Mouse (Mus musculus): ENCODE measurements around the gene Lrmda.

Lrmda gene

DNA sequence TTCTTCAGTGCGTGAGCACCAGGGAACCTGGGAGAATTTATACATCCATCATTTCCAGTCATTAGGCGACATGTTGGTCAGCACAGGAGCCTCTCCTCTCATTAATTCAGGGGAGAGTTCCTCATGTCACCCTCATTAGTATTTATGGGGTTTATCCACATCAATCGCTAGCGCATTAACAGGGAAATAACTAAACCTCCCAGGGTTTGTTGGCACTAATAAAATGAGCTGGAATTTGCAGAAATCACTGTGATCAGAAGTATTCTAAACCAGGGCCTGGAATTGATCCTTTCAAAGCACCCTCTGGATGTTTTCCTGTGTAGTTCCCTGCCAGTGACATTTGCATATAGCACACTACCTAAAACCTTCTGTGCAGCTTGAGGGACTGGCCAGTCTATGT lies 382.9 kb downstream of the Lrmda start:
- Histone ChIP-seq H3K27me3 (ENCODE audit: control insufficient read depth, insufficient read depth, low read length, poor library complexity, severe bottlenecking) (no peaks in the 10 kb centered on the region), H3K36me3 (ENCODE audit: control insufficient read depth, insufficient read depth, low read length, poor library complexity, severe bottlenecking) (no peaks in the 10 kb centered on the region)
- DNase-seq (ENCODE audit: low read depth, low spot score), result no peak

DNA sequence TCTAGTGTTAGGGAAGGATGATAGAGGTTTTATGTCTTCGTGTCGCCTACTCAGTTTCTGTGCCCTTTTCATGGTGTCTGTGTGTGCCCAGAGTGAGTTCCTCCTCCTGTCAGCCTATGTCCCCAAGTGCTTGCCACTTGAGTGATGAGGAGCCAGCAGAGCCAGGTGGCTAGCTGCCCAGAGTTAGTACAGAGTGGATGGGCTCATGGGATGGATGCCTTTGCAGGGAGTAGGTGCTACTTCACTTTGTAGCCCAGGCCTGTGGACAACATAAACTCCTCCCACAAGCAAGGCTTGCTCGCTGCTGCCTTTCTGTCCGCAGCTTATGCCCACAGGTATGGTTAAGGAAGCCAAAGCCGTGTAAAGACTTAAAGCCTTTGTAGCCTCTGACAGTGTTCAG lies 387.1 kb downstream of the Lrmda start:
- H3K27me3 ChIP-seq (ENCODE audit: control insufficient read depth, insufficient read depth, low read length, poor library complexity, severe bottlenecking), result no peaks in the 10 kb centered on the region
- no peak for DNase-seq (ENCODE audit: low read depth, low spot score)
- no peaks in the 10 kb centered on the region for H3K36me3 ChIP-seq (ENCODE audit: control insufficient read depth, insufficient read depth, low read length, poor library complexity, severe bottlenecking)

DNA sequence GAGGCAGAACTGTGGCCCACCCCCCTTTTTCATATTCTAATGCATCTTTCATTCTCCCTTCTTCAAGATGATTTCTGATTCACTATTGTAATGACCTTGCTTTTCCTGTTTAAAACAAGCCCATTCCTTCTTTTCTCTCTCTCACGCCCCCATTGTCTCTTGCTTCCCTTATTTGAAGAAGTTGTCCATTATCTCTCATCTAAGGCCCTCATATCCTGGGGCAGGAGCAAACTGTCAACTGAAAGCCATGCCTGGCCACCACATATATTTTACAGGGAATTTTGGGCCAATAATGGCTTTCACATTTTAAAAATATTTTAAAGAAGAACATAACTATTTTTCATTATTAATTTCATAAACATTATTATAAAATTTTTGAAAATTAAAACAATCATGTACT lies 391.3 kb downstream of the Lrmda start:
- Histone ChIP-seq H3K27me3 (ENCODE audit: control insufficient read depth, insufficient read depth, low read length, poor library complexity, severe bottlenecking) (no peaks in the 10 kb centered on the region), H3K36me3 (ENCODE audit: control insufficient read depth, insufficient read depth, low read length, poor library complexity, severe bottlenecking) (no peaks in the 10 kb centered on the region)
- DNase-seq (ENCODE audit: low read depth, low spot score), result no peak

DNA sequence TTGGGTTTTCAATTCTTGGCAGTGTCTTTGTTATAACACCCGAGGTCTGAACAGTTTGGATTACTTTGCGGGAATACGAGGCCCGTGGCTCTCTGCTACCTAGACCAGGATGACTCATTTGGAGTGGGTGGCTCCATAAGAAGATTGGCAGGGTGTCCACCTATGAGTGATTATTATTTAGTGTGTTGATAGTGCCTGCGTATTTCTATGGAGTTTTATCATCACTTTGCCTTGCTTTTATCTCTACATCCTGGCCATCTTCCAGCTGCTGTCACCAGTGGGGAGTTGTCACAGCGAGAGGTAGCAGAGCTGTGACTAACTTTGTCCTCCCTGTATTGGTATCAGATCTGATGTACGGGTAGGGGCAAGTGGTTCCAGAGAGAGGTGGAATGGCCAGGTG lies 393.7 kb downstream of the Lrmda start:
- Histone ChIP-seq H3K27me3 (ENCODE audit: control insufficient read depth, insufficient read depth, low read length, poor library complexity, severe bottlenecking) (no peaks in the 10 kb centered on the region), H3K36me3 (ENCODE audit: control insufficient read depth, insufficient read depth, low read length, poor library complexity, severe bottlenecking) (no peaks in the 10 kb centered on the region)
- DNase-seq (ENCODE audit: low read depth, low spot score), result no peak

DNA sequence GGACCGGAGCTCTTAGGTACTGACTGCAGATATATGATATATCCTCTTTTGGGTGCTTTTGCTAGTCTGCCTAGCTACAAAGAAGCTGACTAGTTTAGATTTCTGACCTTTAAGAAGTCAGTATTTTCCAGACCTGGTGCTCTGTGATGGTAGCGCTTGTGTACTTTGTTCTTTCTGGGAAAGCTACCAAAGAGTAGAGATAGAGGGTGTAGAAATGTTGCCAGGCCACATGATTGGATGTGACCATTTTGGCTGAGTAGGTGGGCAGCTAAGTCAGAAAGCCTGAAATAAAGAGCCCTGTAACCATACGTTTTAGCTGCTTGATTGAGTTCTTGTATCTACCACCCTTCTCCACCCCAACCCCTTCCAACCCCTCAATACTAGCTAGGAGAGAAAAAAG lies 398.2 kb downstream of the Lrmda start:
- H3K27me3 ChIP-seq (ENCODE audit: control insufficient read depth, insufficient read depth, low read length, poor library complexity, severe bottlenecking), result no peaks in the 10 kb centered on the region
- H3K36me3 ChIP-seq (ENCODE audit: control insufficient read depth, insufficient read depth, low read length, poor library complexity, severe bottlenecking), result no peaks in the 10 kb centered on the region
- DNase-seq (ENCODE audit: low read depth, low spot score), result no peak

DNA sequence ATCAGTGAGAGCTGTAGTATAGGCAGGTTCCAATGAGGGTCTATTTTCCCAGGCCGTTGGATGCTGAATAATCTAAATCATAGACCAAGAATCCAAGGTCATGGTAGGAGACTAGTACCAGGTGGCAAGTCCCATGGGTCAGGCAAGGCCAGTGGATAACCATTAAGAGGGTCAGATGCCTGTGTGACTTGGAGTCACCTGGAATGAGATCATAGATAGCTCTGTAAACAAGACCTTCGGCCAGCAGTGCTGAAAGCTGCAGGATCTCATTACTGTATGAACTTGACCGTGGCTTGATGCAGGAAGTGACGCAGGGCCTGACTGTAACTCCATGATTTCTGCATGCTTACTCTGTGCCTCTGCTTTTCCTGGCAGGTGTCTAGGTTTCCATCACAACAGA lies 402.2 kb downstream of the Lrmda start:
- no peak for DNase-seq (ENCODE audit: low read depth, low spot score)
- Histone ChIP-seq H3K27me3 (ENCODE audit: control insufficient read depth, insufficient read depth, low read length, poor library complexity, severe bottlenecking) (no peaks in the 10 kb centered on the region), H3K36me3 (ENCODE audit: control insufficient read depth, insufficient read depth, low read length, poor library complexity, severe bottlenecking) (no peaks in the 10 kb centered on the region)

DNA sequence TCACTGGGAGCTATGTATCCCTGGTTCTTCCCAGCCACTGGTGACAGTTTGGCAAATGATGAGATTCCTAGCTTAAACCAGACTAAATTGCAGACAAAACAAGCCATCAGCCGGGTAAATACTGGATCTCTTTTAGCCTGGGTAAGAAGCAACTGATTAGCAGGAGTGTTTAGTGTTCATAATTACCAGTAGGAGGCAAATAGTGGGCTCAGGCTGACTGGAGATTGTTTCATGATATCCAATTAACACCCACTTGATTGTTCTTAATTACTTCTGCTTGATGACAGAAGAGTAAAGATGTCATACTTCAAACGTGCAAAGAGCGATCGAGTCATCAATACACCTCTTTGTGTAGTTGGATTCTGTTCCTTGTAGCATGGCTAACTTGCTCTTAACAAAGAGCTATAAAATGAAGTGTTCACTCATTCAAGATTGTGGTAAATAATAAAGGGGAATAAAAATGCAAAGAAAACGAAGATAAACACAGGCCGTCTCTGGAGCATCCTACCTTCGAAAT lies 405.6 kb downstream of the Lrmda start:
- H3K36me3 ChIP-seq (ENCODE audit: control insufficient read depth, insufficient read depth, low read length, poor library complexity, severe bottlenecking), result no peaks in the 10 kb centered on the region
- DNase-seq (ENCODE audit: low read depth, low spot score), result no peak

DNA sequence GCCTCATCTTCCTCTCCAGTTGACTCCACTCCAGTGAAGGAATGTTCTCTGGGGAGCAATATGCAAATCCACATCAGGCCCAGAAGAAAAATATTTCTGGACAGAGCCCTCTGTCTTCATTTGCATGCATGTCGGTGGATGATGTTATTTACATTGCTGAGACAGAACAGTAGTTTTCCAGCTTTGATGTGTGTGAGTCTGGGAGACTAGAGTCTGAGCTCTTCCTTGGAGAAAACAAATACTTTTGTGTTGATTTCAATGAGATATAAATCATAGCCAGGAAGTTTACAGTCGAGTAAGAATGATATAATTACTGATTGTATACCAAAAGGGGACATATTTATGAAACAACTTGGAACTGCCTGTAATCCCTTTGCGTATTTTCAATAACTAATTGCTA lies 415.9 kb downstream of the Lrmda start:
- no peaks in the 10 kb centered on the region for H3K36me3 ChIP-seq (ENCODE audit: control insufficient read depth, insufficient read depth, low read length, poor library complexity, severe bottlenecking)
- DNase-seq (ENCODE audit: low read depth, low spot score), result no peak

More for the DNA sequence above, 405.6 kb downstream of the Lrmda start:
- no peaks in the 10 kb centered on the region for H3K27me3 ChIP-seq (ENCODE audit: control insufficient read depth, insufficient read depth, low read length, poor library complexity, severe bottlenecking)

DNA sequence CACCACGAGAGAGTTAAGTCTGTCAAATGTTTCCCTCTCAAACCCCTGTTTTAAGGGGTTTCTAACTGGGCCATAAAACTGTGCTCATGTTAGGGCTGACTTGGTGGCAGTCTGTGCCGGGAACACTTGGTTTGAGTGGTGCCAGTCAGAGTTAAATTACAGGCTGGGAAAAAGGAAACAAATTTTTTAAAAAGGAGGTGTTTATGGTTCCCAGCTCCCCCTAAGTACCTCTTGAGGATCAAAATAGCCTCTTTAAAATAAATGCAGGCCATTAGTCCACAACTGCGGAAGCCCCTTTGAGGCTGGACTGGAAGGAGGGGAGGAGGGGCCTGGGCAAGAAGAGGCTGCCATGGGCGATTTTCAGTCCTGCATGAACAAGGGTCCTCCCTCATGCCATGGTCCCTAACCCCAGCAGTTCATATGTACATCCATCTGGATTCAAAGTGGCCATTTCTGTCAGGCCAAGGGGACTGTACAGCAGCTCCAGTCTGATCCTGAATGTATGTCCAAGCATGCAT lies 416.4 kb downstream of the Lrmda start:
- DNase-seq (ENCODE audit: low read depth, low spot score), result no peak

More for the DNA sequence above, 415.9 kb downstream of the Lrmda start:
- H3K27me3 ChIP-seq (ENCODE audit: control insufficient read depth, insufficient read depth, low read length, poor library complexity, severe bottlenecking), result no peaks in the 10 kb centered on the region

DNA sequence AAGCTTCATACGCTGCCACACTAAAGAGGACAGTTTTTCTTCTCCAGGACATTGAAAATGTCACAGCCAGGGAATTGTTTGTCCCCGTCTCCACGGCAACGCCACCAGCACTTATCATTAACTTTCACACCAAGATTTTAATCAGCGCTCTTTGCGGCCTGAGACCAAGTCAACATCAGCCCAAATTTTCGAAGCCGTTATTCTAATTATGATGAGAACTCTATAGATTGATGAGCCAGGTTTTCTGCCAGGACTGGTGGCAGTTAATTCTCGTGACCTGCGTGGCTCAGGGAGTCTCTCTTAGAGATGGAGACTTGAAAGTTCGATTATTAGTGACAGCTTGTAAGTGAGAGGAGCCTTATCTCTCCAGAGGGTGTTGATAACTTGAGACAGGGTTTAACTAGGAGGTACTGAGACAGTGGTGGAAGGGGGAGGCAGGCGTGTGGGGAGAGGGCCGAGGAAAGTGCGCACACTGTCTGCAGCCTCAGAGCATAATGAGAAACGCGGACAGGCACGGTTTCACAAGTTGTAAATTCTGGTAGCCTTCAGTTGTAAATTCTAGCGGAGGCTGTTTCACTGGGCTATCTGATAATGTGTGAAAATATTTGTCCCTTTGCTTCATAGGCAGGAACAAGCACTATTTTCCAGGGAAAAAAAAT lies 421.0 kb downstream of the Lrmda start:
- DNase-seq (ENCODE audit: low read depth, low spot score), result no peak
- H3K27me3 ChIP-seq (ENCODE audit: control insufficient read depth, insufficient read depth, low read length, poor library complexity, severe bottlenecking), result no peaks in the 10 kb centered on the region
- no peaks in the 10 kb centered on the region for H3K36me3 ChIP-seq (ENCODE audit: control insufficient read depth, insufficient read depth, low read length, poor library complexity, severe bottlenecking)

More for the DNA sequence above, 416.4 kb downstream of the Lrmda start:
- H3K27me3 ChIP-seq (ENCODE audit: control insufficient read depth, insufficient read depth, low read length, poor library complexity, severe bottlenecking), result no peaks in the 10 kb centered on the region
- H3K36me3 ChIP-seq (ENCODE audit: control insufficient read depth, insufficient read depth, low read length, poor library complexity, severe bottlenecking), result no peaks in the 10 kb centered on the region

DNA sequence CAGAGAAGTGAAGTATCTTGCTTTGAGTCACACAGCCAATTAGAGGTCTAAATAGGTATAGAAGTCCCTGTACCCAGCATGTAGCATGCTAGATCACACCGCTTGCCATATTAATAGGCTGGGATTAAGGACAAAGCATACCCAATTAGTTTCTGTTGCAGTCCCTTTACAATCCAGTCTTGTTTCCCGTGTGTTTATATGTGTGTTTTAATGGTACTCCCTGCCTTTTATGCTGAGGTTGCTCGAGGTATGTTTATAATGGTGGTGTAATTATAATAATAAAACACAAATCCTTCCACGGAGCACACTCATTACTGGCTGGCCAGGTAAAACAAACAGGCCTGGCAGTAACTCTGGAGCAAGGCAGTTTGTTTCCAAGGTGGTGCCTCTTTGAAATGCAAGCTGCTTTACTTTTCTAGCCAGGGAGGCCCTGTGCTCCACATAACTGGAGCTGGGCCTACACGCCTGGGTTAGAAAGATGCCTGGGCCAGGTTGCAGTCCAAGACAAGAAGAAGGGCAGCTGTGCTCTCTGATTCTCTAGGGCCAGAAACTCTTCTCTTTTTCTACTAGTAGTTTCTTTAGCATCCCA lies 422.4 kb downstream of the Lrmda start:
- DNase-seq (ENCODE audit: low read depth, low spot score), result no peak
- Histone ChIP-seq H3K36me3 (ENCODE audit: control insufficient read depth, insufficient read depth, low read length, poor library complexity, severe bottlenecking) (no peaks in the 10 kb centered on the region), H3K27me3 (ENCODE audit: control insufficient read depth, insufficient read depth, low read length, poor library complexity, severe bottlenecking) (no peaks in the 10 kb centered on the region)

DNA sequence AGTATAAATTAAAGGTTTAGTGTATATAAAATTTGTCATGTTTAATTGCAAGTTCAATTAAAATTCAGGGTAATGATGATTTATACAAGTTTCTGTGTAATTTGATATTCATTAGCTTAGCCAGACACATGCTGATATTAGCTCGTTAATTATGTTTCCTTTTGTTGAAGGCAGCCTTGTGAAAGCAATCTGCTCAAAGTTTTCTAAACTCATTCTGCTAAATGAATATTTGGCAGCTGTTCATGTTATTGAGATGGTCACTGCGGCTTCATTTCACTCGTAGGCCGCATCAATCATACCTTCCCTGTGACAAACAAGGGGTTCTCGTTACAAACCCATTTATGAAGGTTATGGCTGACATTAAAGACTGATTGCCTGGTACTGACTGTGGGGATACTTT lies 423.2 kb downstream of the Lrmda start:
- H3K27me3 ChIP-seq (ENCODE audit: control insufficient read depth, insufficient read depth, low read length, poor library complexity, severe bottlenecking), result no peaks in the 10 kb centered on the region
- no peaks in the 10 kb centered on the region for H3K36me3 ChIP-seq (ENCODE audit: control insufficient read depth, insufficient read depth, low read length, poor library complexity, severe bottlenecking)
- DNase-seq (ENCODE audit: low read depth, low spot score), result no peak

DNA sequence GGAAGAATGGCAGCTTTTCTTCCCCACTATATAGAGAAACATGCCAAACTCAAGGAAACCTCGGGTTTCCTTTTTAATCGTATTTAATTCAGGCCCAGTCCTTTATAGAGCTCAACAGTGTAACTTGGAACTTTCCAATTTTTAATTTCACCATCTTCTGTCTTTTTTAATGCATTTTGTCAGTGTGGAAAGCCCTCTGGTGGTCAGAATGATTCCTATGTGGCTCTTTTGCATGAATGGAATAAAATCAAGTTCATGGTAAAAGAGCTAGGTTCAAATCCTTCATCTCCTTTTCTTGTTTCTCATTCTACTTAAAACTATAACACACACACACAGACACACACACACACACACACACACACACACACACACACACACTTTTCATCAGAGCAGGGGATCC lies 425.0 kb downstream of the Lrmda start:
- no peak for DNase-seq (ENCODE audit: low read depth, low spot score)
- Histone ChIP-seq H3K27me3 (ENCODE audit: control insufficient read depth, insufficient read depth, low read length, poor library complexity, severe bottlenecking) (no peaks in the 10 kb centered on the region), H3K36me3 (ENCODE audit: control insufficient read depth, insufficient read depth, low read length, poor library complexity, severe bottlenecking) (no peaks in the 10 kb centered on the region)

DNA sequence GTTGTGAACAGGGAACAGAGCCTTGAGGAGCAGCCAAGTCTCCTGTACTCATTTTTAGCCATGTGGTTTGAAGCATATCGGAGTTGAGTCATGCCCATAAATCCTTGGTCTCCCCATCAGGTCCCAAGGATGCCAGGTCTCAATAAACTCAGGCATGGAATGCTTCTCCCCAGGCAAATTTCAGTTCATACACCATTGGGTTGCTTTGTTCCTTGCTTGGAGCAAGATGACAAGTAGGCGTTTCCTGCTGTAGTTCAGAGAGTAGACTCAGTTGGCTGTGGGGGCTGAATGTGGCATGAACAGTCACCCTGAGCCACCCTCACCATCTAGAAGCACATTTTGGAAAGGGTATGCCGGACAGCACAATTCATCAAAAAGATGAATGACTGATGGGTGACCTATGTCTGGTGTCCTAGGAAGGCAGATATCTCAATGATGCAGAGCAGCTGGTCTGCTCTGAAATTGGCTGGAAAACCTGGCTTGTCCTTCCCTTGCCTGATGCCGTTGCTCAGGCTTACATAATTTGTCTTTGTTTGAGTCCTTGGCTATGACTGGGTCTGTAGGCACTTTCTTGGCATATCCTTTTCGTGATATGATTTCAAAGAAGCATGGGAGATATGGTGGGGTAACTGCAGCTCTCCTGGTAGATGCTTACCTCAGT lies 425.8 kb downstream of the Lrmda start:
- H3K27me3 ChIP-seq (ENCODE audit: control insufficient read depth, insufficient read depth, low read length, poor library complexity, severe bottlenecking), result no peaks in the 10 kb centered on the region
- no peaks in the 10 kb centered on the region for H3K36me3 ChIP-seq (ENCODE audit: control insufficient read depth, insufficient read depth, low read length, poor library complexity, severe bottlenecking)
- no peak for DNase-seq (ENCODE audit: low read depth, low spot score)

DNA sequence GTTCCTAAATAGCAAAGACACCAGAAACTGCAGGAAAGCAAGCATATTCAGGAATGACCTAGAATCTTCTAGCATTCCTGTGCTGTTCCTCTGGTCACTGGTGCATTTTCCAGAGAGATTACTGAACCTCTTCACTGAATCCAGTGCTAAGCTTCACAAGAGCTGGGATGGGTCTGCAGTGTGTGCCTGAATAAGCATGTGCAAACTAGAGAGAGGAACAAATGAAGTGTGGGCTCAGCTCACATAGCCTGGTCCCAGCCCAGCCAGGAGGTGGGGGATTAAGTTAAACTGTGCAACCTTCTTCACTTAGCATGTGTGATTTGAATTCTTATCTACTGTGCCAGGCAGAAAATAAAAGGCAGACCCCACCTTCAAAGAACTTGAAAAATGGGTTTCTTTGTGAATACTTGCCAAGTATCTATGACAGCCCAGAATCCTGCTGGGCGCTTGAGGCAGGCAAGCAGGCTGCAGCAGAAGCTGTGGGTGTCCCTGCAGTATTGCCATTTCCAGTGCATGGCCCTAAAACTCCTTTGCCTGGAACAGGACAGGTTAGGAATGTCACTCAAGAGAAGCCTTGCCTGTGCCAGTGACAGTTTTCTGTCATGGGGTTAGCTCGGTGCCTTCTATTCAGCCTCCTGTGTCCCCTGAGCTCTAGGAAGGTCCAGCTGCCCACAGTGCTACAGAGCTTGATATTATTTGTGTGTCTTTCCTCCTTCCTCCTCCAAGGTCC lies 426.5 kb downstream of the Lrmda start:
- Histone ChIP-seq H3K36me3 (ENCODE audit: control insufficient read depth, insufficient read depth, low read length, poor library complexity, severe bottlenecking) (no peaks in the 10 kb centered on the region), H3K27me3 (ENCODE audit: control insufficient read depth, insufficient read depth, low read length, poor library complexity, severe bottlenecking) (no peaks in the 10 kb centered on the region)
- DNase-seq (ENCODE audit: low read depth, low spot score), result no peak

Measured in splenic B cell, adult 2 months (primary cell).